9 mouse cellular contexts compared by ENCODE assay signal in the genomic region with DNA sequence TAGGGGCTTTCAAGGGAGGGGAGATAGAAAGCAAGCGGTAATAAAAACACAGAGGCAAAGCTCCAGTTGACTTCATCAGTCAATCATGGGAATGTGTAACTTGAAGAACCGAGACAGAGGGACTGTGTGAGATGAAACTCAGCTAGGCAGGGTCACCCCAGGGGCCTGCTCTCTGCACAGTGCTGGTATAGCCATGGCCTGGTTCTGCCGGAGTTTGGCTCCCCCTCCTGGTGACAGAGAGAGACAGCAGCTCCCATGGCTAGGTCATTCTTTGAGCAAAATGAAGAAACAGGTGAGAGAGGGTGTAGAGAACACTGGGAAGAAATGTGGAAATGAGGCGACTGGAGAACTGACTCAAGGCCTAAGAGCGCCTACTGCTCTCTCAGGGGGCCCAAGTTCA. TPM values are rescaled to one million over a fixed set of nuclear protein-coding genes. Genes with fewer than 3 reads are reported as not detected.
DNase-seq lines count a peak whose midpoint lies in the region; ATAC-seq and TF ChIP-seq lines count a peak whose summit lies in the region.
"Had no signal": no experiment of that assay in that cellular context is flagged by ENCODE, and none has a peak within 500 bp of the region (broad histone marks: within the 10 kb centered on the region; RNA-seq: fewer than 3 reads in every experiment).

No protein-coding gene starts in this region.

- H3K9ac ChIP-seq in CH12.LX (ENCODE audit: insufficient read depth, low read depth): no peak overlapping the region
- H3K9ac ChIP-seq in heart, embryonic 11.5 days (ENCODE audit: low read depth, low read length): no peak overlapping the region
- H3K9ac ChIP-seq in kidney, postnatal 0 days (ENCODE audit: low read depth, low read length): no peak overlapping the region
- no peak overlapping the region for H3K9ac ChIP-seq in lung, postnatal 0 days (replicated peaks; ENCODE audit: low read depth)

- H3K9me3 ChIP-seq in CH12.LX (replicated peaks; ENCODE audit: low read length): no peaks in the 10 kb centered on the region
- no peaks in the 10 kb centered on the region for H3K9me3 ChIP-seq in heart, embryonic 11.5 days (replicated peaks; ENCODE audit: control insufficient read depth, low read length)
- no peaks in the 10 kb centered on the region for H3K9me3 ChIP-seq in kidney, postnatal 0 days (replicated peaks; ENCODE audit: low read length)
- H3K9me3 ChIP-seq in lung, postnatal 0 days (ENCODE audit: low read length): no peaks in the 10 kb centered on the region

- 0 out of 2 replicates have a peak, but pooled peaks have one; percentile 56 for ATAC-seq in heart, embryonic 11.5 days (replicated peaks; ENCODE audit: insufficient number of reproducible peaks, low FRiP score, low TSS enrichment)
- peak; percentile 71 for ATAC-seq in kidney, postnatal 0 days (replicated peaks; ENCODE audit: low FRiP score, low read depth)
- ATAC-seq in lung, postnatal 0 days: peak; percentile 80

- 23% methylated on average over 5 of the region's 5 CpGs for WGBS in heart, embryonic 11.5 days (ENCODE audit: insufficient replicate concordance)
- 17% methylated on average over 5 of the region's 5 CpGs for WGBS in kidney, postnatal 0 days
- WGBS in lung, postnatal 0 days: 20% methylated on average over 5 of the region's 5 CpGs

- no peak for TF ChIP-seq EP300 in CH12.LX (IDR thresholded peaks at IDR 0.05; ENCODE audit: low read length)
- TF ChIP-seq EP300 in lung, postnatal 0 days (IDR thresholded peaks at IDR 0.05): no peak

- TF ChIP-seq RAD21 in CH12.LX (IDR thresholded peaks at IDR 0.05; ENCODE audit: low read depth, low read length): peak; percentile 86

- in situ Hi-C loops in CH12.LX (cut with MboI; ENCODE audit: low pct_ligation_motif_present, low pct_unique_long_range_greater_than_20kb, low sequenced_read_pairs): loop anchor here (5.0 kb wide), 1 partner anchor 67 kb away; no protein-coding TSS in a partner anchor

- peaks cover 28% of the 10 kb centered on the region for H3K27me3 ChIP-seq in CH12.LX (replicated peaks)
- H3K27me3 ChIP-seq in heart, embryonic 11.5 days (ENCODE audit: control insufficient read depth, insufficient read depth, low read length): peaks cover 6% of the 10 kb centered on the region
- no peaks in the 10 kb centered on the region for H3K27me3 ChIP-seq in kidney, postnatal 0 days (ENCODE audit: insufficient read depth, low read length)
- no peaks in the 10 kb centered on the region for H3K27me3 ChIP-seq in lung, postnatal 0 days (replicated peaks; ENCODE audit: insufficient read depth, low read length)

- no peak overlapping the region for H3K4me3 ChIP-seq in CH12.LX (replicated peaks in 1 of 3; ENCODE audit: low read depth in 2 of 3, low read length in 2 of 3, poor library complexity in 1 of 3)
- no peak overlapping the region for H3K4me3 ChIP-seq in heart, embryonic 11.5 days (ENCODE audit: low read depth, low read length)
- H3K4me3 ChIP-seq in kidney, postnatal 0 days (replicated peaks; ENCODE audit: low read depth, low read length): no peak overlapping the region
- no peak overlapping the region for H3K4me3 ChIP-seq in lung, postnatal 0 days (ENCODE audit: low read depth, low read length)

- H3K4me1 ChIP-seq in CH12.LX (ENCODE audit: control insufficient read depth in 1 of 2, insufficient read depth in 2 of 2): peaks cover 0 to 10% of the 10 kb centered on the region in 2 experiments; a peak in 2 of 4 replicates
- no peaks in the 10 kb centered on the region for H3K4me1 ChIP-seq in heart, embryonic 11.5 days (ENCODE audit: control insufficient read depth, insufficient read depth, low read length)
- no peaks in the 10 kb centered on the region for H3K4me1 ChIP-seq in kidney, postnatal 0 days (replicated peaks; ENCODE audit: insufficient read depth, low read length)
- H3K4me1 ChIP-seq in lung, postnatal 0 days (ENCODE audit: insufficient read depth, low read depth, low read length): no peaks in the 10 kb centered on the region

- H3K79me2 ChIP-seq in CH12.LX (replicated peaks; ENCODE audit: control insufficient read depth, extremely low read depth, insufficient read depth, poor library complexity, severe bottlenecking): no peaks in the 10 kb centered on the region

- peaks cover 8 to 21% of the 10 kb centered on the region in 2 experiments for H3K36me3 ChIP-seq in CH12.LX (replicated peaks in 1 of 2; ENCODE audit: control insufficient read depth in 1 of 2, insufficient read depth in 1 of 2, low read length in 1 of 2)
- peaks cover 5% of the 10 kb centered on the region; the same call in 1 of the 2 replicates for H3K36me3 ChIP-seq in heart, embryonic 11.5 days (ENCODE audit: control insufficient read depth, insufficient read depth, low read length)
- H3K36me3 ChIP-seq in kidney, postnatal 0 days (ENCODE audit: insufficient read depth, low read length): 0 out of 2 replicates have a peak, but pooled peaks cover 7% of the 10 kb centered on the region
- 0 out of 2 replicates have a peak, but pooled peaks cover 7% of the 10 kb centered on the region for H3K36me3 ChIP-seq in lung, postnatal 0 days (ENCODE audit: insufficient read depth, low read length)

- no peak overlapping the region for H3K4me2 ChIP-seq in CH12.LX (ENCODE audit: insufficient read depth, low read depth, poor library complexity, severe bottlenecking)
- no peak overlapping the region for H3K4me2 ChIP-seq in heart, embryonic 11.5 days
- no peak overlapping the region for H3K4me2 ChIP-seq in kidney, postnatal 0 days (ENCODE audit: low read length)
- H3K4me2 ChIP-seq in lung, postnatal 0 days (replicated peaks; ENCODE audit: low read depth, low read length): no peak overlapping the region

- peak; percentile 72 to 92 for TF ChIP-seq CTCF in CH12.LX (conservative IDR thresholded peaks at IDR 0.05 in 1 of 2, IDR thresholded peaks at IDR 0.05 in 1 of 2; ENCODE audit: low read depth in 2 of 2, low read length in 2 of 2)
- TF ChIP-seq CTCF in kidney, postnatal 0 days (IDR thresholded peaks at IDR 0.05; ENCODE audit: low read depth): peak; percentile 85
- peak; percentile 91 for TF ChIP-seq CTCF in lung, postnatal 0 days (IDR thresholded peaks at IDR 0.05)

- H3K27ac ChIP-seq in CH12.LX (ENCODE audit: insufficient read depth, low read depth): no peak overlapping the region
- no peak overlapping the region for H3K27ac ChIP-seq in heart, embryonic 11.5 days (ENCODE audit: low read depth, low read length)
- H3K27ac ChIP-seq in kidney, postnatal 0 days: no peak overlapping the region
- H3K27ac ChIP-seq in lung, postnatal 0 days (ENCODE audit: low read length): no peak overlapping the region

- dilution Hi-C loops in CH12.LX (cut with MboI; ENCODE audit: extremely low pct_ligation_motif_present, extremely low pct_unique_long_range_greater_than_20kb, low sequenced_read_pairs): no loop called here

- no peak for TF ChIP-seq POLR2A in CH12.LX (IDR thresholded peaks at IDR 0.05; ENCODE audit: low read depth, low read length)

- DNase-seq in CH12.LX (ENCODE audit: extremely low read depth) (peak; percentile 64), ZHBTc4 (ENCODE audit: low read depth, low spot score) (peak; percentile 81)
- peak; percentile 79 for DNase-seq in embryo, embryonic 10.5 days (ENCODE audit: low spot score)
- peak; percentile 69 for DNase-seq in kidney, postnatal 0 days (ENCODE audit: low spot score)
- DNase-seq in lung, postnatal 0 days (ENCODE audit: low spot score): peak; percentile 52
- peak; percentile 35 for DNase-seq in ovary, postnatal 10 days (ENCODE audit: low spot score)
- DNase-seq in urinary bladder, postnatal 36 days (ENCODE audit: low spot score in 2 of 2): peak; percentile 24 to 33

TF ChIP-seq in CH12.LX, 34 proteins besides CTCF, POLR2A, EP300 and RAD21 (continues in another document):
- TF ChIP-seq BHLHE40 (IDR thresholded peaks at IDR 0.05; ENCODE audit: low read depth, low read length) (no peak), MAZ (IDR thresholded peaks at IDR 0.05; ENCODE audit: low read depth, low read length) (no peak), USF2 (conservative IDR thresholded peaks at IDR 0.05; ENCODE audit: low read depth, low read length) (no peak), SMC3 (IDR thresholded peaks at IDR 0.05; ENCODE audit: low read depth, low read length) (peak; percentile 72), TCF12 (IDR thresholded peaks at IDR 0.05; ENCODE audit: low read depth, low read length) (no peak)

RNA-seq across cellular contexts. Expression of a gene that starts 2.8 kb away (rescaled TPM):
- total RNA-seq in CH12.LX (2012; rRNA removed) (not detected in 2 replicates), CH12.LX (2014; rRNA removed) (not detected in 2 replicates)
- polyA plus RNA-seq in CH12.LX (2012; ENCODE audit: insufficient read length, low read depth): not detected in 2 replicates
- polyA plus RNA-seq in heart, embryonic 11.5 days (2014; fragmentation: Nextera tagmentation; extraction: Ambion mirVana): not detected in 2 replicates
- not detected in 2 replicates for polyA plus RNA-seq in kidney, postnatal 0 days (2015; fragmentation: Nextera tagmentation; extraction: Ambion mirVana)
- not detected in 2 replicates for polyA plus RNA-seq in lung, postnatal 0 days (2015; fragmentation: Nextera tagmentation; extraction: Ambion mirVana)
- total RNA-seq: layer of hippocampus, adult 18-20 months had no signal

RNA-seq across cellular contexts. Expression of a gene that starts 22.1 kb away (rescaled TPM):
- total RNA-seq in CH12.LX (2012; rRNA removed) (18.1 and 18.2 TPM in 2 replicates), CH12.LX (2014; rRNA removed) (13.4 and 16.0 TPM in 2 replicates)
- 22.0 and 23.3 TPM in 2 replicates for polyA plus RNA-seq in CH12.LX (2012; ENCODE audit: insufficient read length, low read depth)
- 30.9 and 31.4 TPM in 2 replicates for polyA plus RNA-seq in heart, embryonic 11.5 days (2014; fragmentation: Nextera tagmentation; extraction: Ambion mirVana)
- 66.2 and 66.3 TPM in 2 replicates for polyA plus RNA-seq in kidney, postnatal 0 days (2015; fragmentation: Nextera tagmentation; extraction: Ambion mirVana)
- 41.1 and 42.9 TPM in 2 replicates for polyA plus RNA-seq in lung, postnatal 0 days (2015; fragmentation: Nextera tagmentation; extraction: Ambion mirVana)

RNA-seq across cellular contexts. Expression of a gene that starts 27.9 kb away (rescaled TPM):
- total RNA-seq in CH12.LX (2012; rRNA removed) (not detected in 2 replicates), CH12.LX (2014; rRNA removed) (not detected in 2 replicates)
- polyA plus RNA-seq in CH12.LX (2012; ENCODE audit: insufficient read length, low read depth): not detected in 2 replicates
- not detected in 2 replicates for polyA plus RNA-seq in heart, embryonic 11.5 days (2014; fragmentation: Nextera tagmentation; extraction: Ambion mirVana)
- polyA plus RNA-seq in kidney, postnatal 0 days (2015; fragmentation: Nextera tagmentation; extraction: Ambion mirVana): not detected in 2 replicates
- polyA plus RNA-seq in lung, postnatal 0 days (2015; fragmentation: Nextera tagmentation; extraction: Ambion mirVana): not detected in 2 replicates
- total RNA-seq: layer of hippocampus, adult 18-20 months had no signal

RNA-seq across cellular contexts. Expression of a gene that starts 38.3 kb away (rescaled TPM):
- 24.8 and 28.3 TPM in 2 replicates for total RNA-seq in CH12.LX (2012; rRNA removed)
- 17.5 and 22.1 TPM in 2 replicates for total RNA-seq in CH12.LX (2014; rRNA removed)
- 19.0 and 19.3 TPM in 2 replicates for polyA plus RNA-seq in CH12.LX (2012; ENCODE audit: insufficient read length, low read depth)
- polyA plus RNA-seq in heart, embryonic 11.5 days (2014; fragmentation: Nextera tagmentation; extraction: Ambion mirVana): 9.0 and 13.3 TPM in 2 replicates
- polyA plus RNA-seq in kidney, postnatal 0 days (2015; fragmentation: Nextera tagmentation; extraction: Ambion mirVana): 60.1 and 72.0 TPM in 2 replicates
- 29.5 and 47.4 TPM in 2 replicates for polyA plus RNA-seq in lung, postnatal 0 days (2015; fragmentation: Nextera tagmentation; extraction: Ambion mirVana)

RNA-seq across cellular contexts. Expression of a gene that starts 58.4 kb away (rescaled TPM):
- not detected in 2 replicates for total RNA-seq in CH12.LX (2012; rRNA removed)
- total RNA-seq in CH12.LX (2014; rRNA removed): not detected in 2 replicates
- polyA plus RNA-seq in CH12.LX (2012; ENCODE audit: insufficient read length, low read depth): not detected in 2 replicates
- polyA plus RNA-seq in heart, embryonic 11.5 days (2014; fragmentation: Nextera tagmentation; extraction: Ambion mirVana): not detected in 2 replicates
- polyA plus RNA-seq in kidney, postnatal 0 days (2015; fragmentation: Nextera tagmentation; extraction: Ambion mirVana): not detected in 2 replicates
- polyA plus RNA-seq in lung, postnatal 0 days (2015; fragmentation: Nextera tagmentation; extraction: Ambion mirVana): not detected in 2 replicates
- total RNA-seq: layer of hippocampus, adult 18-20 months had no signal

Comparison
In these comparisons a context has a peak if more than half of its experiments do, and no peak if none do; other contexts are left out.
1. DNase-seq: peak in every context shown above with its lines; median percentile 81 in ZHBTc4; 79 in embryo, embryonic 10.5 days; 69 in kidney, postnatal 0 days; 64 in CH12.LX; 52 in lung, postnatal 0 days; 35 in ovary, postnatal 10 days; 28 in urinary bladder, postnatal 36 days.